Mouse (Mus musculus) liver, embryonic 11.5 days (tissue): Measurements from ENCODE around the gene Card10. TPM values are rescaled to one million over a fixed set of nuclear protein-coding genes. Genes with fewer than 3 reads are reported as not detected.

Experiments used
- ATAC-seq: fragments of 200-750 bp; cut with Nextera tagmentation; replicated peaks from 2 replicates; pipeline ENCODE4 v1.8.0; 2017; ENCODE audit warnings: moderate number of reproducible peaks, mild to moderate bottlenecking, moderate TSS enrichment, moderate library complexity; ENCODE audit not compliant: low FRiP score
- DNase-seq: peaks from one replicate; pipeline ENCODE4 v3.0.0-alpha.2; 2017; ENCODE audit warnings: low spot score
- H3K27ac ChIP-seq: fragments of 300-500 bp; sonication (generic); 2 replicates; pipeline ENCODE4 v1.5.1; 2014; ENCODE audit warnings: mild to moderate bottlenecking, low read depth, low read length, control low read depth
- H3K27me3 ChIP-seq: fragments of 300-500 bp; sonication (generic); replicated peaks from 2 replicates; pipeline ENCODE4 v1.6.1; 2014; ENCODE audit warnings: low read length, mixed read lengths; ENCODE audit not compliant: control insufficient read depth, insufficient read depth
- H3K36me3 ChIP-seq: fragments of 300-500 bp; sonication (generic); 2 replicates; pipeline ENCODE4 v1.6.1; 2014; ENCODE audit warnings: mild to moderate bottlenecking, low read length, moderate library complexity, mixed read lengths; ENCODE audit not compliant: control insufficient read depth, insufficient read depth
- H3K4me1 ChIP-seq: fragments of 300-500 bp; sonication (generic); replicated peaks from 2 replicates; pipeline ENCODE4 v1.6.1; 2014; ENCODE audit warnings: low read length, mixed read lengths; ENCODE audit not compliant: control insufficient read depth, insufficient read depth
- H3K4me2 ChIP-seq: fragments of 300-500 bp; sonication (generic); 2 replicates; pipeline ENCODE4 v1.6.1; 2014; ENCODE audit warnings: mild to moderate bottlenecking, control low read depth, moderate library complexity
- H3K4me3 ChIP-seq: fragments of 300-500 bp; sonication (generic); 2 replicates; pipeline ENCODE4 v1.5.1; 2014; ENCODE audit warnings: low read depth, low read length, control low read depth
- H3K9ac ChIP-seq: fragments of 300-500 bp; sonication (generic); 2 replicates; pipeline ENCODE4 v1.6.1; 2014; ENCODE audit warnings: low read depth, low read length, control low read depth
- H3K9me3 ChIP-seq: fragments of 300-500 bp; sonication (generic); 2 replicates; pipeline ENCODE4 v1.6.1; 2016; ENCODE audit warnings: low read length, inconsistent platforms, mixed read lengths; ENCODE audit not compliant: control insufficient read depth
- WGBS: fragments of 180-500 bp; shearing (Covaris S2); extraction: QIAGEN DNeasy Blood & Tissue Kit; methylation state at CpG from one replicate; pipeline ENCODE4 v1.1.7; 2014; 5-methylcytosine and 5-hydroxymethylcytosine counted together
- polyA plus RNA-seq: library from polyadenylated mRNA; unstranded; fragments of >200 nt; fragmentation: Nextera tagmentation; extraction: Ambion mirVana; gene quantifications from 2 replicates; pipeline ENCODE4 v1.2.1, GENCODE M21; 2014

Card10 gene
- polyA plus RNA-seq, 1 experiment from 2014 or later = 2.3 TPM

GRCm38 (mm10) chr15:78730315-78731049 lies 72.4 kb downstream of the Card10 start:
- no peaks in the 10 kb centered on the region for H3K4me1 ChIP-seq
- H3K4me3 ChIP-seq = no peak overlapping the region
- H3K27me3 ChIP-seq = no peaks in the 10 kb centered on the region
- no peak for ATAC-seq
- H3K4me2 ChIP-seq = no peak overlapping the region
- no peaks in the 10 kb centered on the region for H3K36me3 ChIP-seq
- no peak overlapping the region for H3K9ac ChIP-seq
- 64% methylated on average over 12 of the region's 12 CpGs for whole genome bisulfite sequencing
- DNase-seq = no peak
- no peak overlapping the region for H3K27ac ChIP-seq
- H3K9me3 ChIP-seq = no peaks in the 10 kb centered on the region

- DNase-seq (no peak), ATAC-seq (no peak)
- Histone ChIP-seq H3K4me3 (no peak overlapping the region), H3K4me1 (no peaks in the 10 kb centered on the region), H3K4me2 (no peak overlapping the region), H3K27me3 (peaks cover 13% of the 10 kb centered on the region), H3K9me3 (no peaks in the 10 kb centered on the region), H3K9ac (no peak overlapping the region), H3K27ac (no peak overlapping the region), H3K36me3 (no peaks in the 10 kb centered on the region)
- 73% methylated on average over 7 of the region's 7 CpGs for WGBS
Measured at GRCm38 (mm10) chr15:78726697-78727096, 76.1 kb downstream of the Card10 start.

Other genes starting within 250 kb of the Card10 start
- gene Rac2, start 230.3 kb downstream of the Card10 start, polyA plus RNA-seq = 124 and 126 TPM in 2 replicates
- gene Cyth4, start 206.0 kb downstream of the Card10 start, polyA plus RNA-seq = 7.8 and 9.5 TPM in 2 replicates
- not detected in 2 replicates for gene Elfn2, start 84.3 kb downstream of the Card10 start, polyA plus RNA-seq
- 12.4 and 19.2 TPM in 2 replicates for gene Mfng, start 29.6 kb downstream of the Card10 start, polyA plus RNA-seq
- gene Cdc42ep1, start 39.6 kb upstream of the Card10 start, polyA plus RNA-seq = 21.9 and 23.9 TPM in 2 replicates
- gene Lgals2, start 52.5 kb upstream of the Card10 start, polyA plus RNA-seq = 6.9 and 11.4 TPM in 2 replicates
- gene Gga1, start 74.1 kb upstream of the Card10 start, polyA plus RNA-seq = 40.8 and 43.0 TPM in 2 replicates
- 0.55 and 0.99 TPM in 2 replicates for gene Gm49510, start 96.6 kb upstream of the Card10 start, polyA plus RNA-seq
- gene Sh3bp1, start 96.7 kb upstream of the Card10 start, polyA plus RNA-seq = 69.4 and 70.3 TPM in 2 replicates
- 23.7 and 23.8 TPM in 2 replicates for gene Pdxp, start 110.9 kb upstream of the Card10 start, polyA plus RNA-seq
- 761 and 837 TPM in 2 replicates for gene Lgals1, start 123.7 kb upstream of the Card10 start, polyA plus RNA-seq
- gene Nol12, start 131.9 kb upstream of the Card10 start, polyA plus RNA-seq = 69.6 and 75.3 TPM in 2 replicates
- gene Triobp, start 144.7 kb upstream of the Card10 start, polyA plus RNA-seq = 46.7 and 50.7 TPM in 2 replicates
- 124 and 138 TPM in 2 replicates for gene H1f0, start 225.4 kb upstream of the Card10 start, polyA plus RNA-seq
- 0.22 and 0.34 TPM in 2 replicates for gene Galr3, start 238.8 kb upstream of the Card10 start, polyA plus RNA-seq